Mouse (Mus musculus) c-Kit-negative CD71-positive TER-119-positive erythroid progenitor cells, embryonic 14.5 days (primary cell): ENCODE data around the gene Gpr141.
"Not testable (repeated sequence)": the region's sequence is repeated elsewhere in the genome, so short reads cannot be mapped to it uniquely, and the experiment has no call there.

Source experiments
- DNase-seq: peaks from one replicate; pipeline ENCODE4 v3.0.0-alpha.2; 2013; ENCODE audit warnings: low read depth, low spot score

The Gpr141 gene

DNA sequence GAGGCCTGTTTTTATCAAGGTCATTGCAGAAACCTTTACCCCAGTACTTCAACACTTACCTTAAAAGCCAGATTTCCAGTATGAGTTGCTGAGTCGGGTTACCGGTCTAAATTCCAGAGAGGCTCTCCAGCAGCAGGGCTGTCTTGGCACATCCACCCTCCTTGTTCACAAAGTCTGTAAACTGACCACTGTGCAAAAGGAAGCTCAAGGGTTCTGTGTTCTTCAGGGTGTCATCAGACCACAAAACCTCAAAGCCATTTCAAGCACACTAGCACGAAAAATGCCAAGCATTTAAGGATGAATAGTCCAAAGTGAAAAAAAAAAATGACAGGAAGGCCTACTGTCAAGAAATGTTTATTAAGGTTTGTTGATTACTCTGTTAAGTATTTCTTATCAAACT, at the start of gene Gpr141:
Gpr141 (minus strand) TSS at position 187 of the 400 bp plus-strand sequence.
- DNase-seq = no peak

DNA sequence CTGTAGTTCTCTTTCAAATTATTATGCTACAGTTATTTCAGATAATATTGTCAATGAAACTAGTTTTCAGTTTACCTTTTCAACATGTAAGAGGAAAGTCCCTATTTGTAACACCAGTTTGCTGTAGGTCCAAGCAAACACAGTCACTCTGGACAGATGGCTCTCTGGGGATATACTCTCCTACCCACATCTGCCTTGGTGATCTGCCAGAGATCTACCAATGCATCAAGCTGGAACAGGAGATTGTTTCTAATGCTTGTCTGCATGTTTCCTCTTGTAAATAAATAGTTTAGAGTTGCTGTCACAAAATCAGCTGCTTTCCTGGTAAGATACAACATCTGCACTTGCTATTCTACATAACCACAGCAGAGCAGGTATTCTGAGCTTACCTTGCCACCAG, 40.2 kb upstream of the Gpr141 start:
- DNase-seq = no peak

DNA sequence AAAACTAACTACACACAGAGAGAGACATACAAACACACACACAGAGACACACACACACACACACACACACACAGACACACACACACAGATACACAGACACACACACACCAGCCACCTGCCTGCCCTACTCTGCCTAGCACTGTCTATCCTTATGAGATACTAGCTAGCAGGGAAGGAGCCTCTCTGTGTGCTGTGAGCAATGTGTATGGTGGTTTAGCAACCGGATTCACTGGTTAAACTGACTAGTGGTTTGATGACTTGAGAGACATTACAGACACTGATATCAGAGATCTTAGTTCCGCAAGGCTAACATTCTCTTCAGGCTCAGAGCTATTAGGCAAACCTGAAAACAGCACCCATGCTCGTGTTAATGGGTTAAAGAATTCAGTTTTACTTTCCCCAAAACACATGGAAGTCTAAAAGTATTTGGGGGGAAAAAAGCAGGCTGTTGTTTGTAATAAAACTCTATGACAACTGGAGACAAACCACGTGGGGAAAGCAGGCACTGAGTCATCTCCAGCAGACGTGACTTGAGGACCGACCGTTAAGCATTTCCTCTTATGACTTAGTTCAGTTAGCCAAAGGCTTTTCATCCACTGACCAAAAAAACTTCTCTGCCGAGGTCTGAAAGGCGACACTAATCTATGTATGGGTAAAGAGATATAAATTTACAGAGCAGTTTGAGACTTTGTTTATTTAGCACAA, 30.7 kb upstream of the Gpr141 start:
- no peak for DNase-seq

DNA sequence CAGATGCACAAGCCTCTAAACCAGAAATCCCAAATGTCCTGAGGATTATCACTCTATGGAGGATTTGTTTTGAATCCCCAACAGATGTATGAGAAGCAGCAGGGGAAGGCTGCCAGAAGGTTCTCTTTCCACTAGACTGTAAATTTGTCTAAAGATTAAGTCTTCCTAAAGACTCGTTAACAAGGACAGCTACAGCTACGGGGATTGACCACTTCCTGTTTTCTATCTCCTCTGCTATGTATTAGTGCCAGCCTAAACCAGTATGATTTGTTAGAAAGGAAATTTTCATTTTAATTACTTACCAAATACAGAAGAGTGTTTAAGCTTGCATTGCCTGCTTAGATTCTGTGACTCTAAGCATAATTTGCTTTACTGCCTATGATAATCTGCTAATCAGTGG, 30.0 kb upstream of the Gpr141 start:
- DNase-seq = no peak

DNA sequence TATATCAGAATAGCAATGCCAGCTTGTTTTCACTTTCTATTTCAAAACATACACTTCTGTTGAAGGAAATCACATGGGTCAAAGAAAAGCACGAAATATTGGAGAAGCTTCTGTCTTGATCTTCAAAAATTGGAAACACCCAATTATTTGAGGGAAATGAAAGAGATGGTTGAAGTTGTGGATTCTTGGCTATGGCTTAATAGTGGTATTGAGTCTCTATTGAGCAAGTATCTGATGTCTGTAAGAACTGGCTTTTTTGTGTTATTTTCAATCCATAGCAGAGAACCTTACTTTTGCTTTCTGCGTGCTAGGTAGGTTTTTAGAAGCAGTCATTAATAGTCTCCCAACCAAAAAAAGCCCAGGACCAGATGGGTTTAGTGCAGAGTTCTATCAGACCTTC, 19.4 kb upstream of the Gpr141 start:
- no peak for DNase-seq

DNA sequence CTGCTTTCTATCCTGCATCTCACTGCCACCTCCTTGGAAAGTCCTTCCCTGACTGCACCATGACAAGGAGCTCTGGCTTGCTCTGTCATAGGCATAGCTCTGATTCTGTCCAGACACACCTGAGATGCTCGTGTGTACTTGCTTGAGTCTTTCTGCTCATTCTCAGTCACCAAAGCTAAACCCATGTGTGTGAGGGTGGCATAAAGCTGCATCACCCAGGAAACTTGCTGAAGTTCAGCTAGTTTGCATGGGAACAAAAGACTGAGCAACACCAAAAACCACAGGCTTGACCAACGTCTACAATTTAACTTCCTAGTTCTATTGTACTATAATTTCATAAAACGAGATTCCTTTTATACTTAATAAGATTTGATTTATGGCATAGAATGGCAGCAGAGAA, 18.6 kb upstream of the Gpr141 start:
- DNase-seq = no peak

DNA sequence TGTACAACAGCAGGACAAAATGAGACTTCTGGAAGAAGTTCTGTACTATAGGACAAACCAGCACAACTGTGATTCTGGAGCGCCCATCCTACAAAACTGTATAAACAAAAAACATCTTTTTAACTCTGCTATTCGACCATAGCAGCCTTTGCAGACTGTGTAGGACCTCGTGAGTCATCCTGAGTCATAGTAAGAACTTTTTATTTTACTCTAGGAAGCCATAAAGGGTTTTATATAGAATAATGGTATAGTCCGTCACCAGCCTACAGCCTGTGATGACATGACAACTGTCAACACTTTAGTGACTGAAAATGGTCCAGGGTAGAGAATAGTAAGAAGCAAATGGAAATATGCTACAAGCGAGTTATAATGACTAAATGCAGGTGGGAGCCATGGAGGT, 17.6 kb upstream of the Gpr141 start:
- no peak for DNase-seq

DNA sequence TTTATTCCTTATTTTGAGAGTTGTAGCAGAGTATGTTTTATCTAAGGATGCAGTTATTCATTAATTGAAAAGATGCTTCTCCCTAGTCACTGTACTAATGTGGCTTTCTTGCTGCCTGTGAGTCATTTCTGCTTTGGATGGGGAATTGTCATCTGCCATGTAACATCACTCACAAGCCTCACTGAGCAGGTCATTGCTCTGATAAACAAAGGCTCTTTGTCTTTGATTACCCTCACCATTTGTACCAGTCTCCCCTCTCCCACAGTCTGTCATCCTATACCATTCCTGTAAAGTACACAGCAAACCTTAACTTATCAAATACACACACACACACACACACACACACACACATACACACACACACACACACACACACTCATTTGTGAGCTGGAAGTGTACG, 16.1 kb upstream of the Gpr141 start:
- DNase-seq = no peak

DNA sequence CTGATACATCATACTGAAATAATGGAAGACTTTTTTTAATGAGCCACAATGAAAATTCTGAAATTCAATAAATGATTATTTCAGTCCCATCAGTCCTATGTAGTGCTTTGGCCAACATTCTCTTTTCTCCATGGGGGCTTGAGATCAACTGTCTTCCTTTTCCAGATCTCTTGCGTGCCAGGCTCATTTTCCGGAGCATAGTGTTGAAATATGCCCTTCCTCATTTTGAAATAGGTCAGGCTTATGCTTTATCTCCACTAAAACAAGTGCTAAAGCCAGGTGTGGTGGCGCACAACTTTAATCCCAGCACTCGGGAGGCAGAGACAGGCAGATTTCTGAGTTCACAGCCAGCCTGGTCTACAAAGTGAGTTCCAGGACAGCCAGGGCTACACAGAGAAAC, 6.5 kb upstream of the Gpr141 start:
- no peak for DNase-seq

DNA sequence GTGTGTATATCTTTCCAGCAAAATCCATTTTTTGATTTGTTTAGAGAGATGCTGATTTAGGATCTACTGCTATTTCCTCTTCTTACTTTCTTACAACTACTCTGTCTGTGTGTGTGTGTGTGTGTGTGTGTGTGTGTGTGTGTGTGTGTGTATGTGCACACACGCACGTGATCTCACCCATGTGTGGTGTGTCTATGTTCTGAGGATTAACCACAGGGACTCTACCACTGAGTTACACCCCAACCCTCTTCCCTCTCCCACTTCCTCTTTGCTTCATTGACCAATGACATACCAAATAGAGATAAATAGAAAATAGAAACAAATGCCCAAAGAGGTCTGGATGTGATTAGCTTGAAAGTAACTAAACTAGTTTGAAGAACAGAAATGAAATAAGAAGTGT, 4.0 kb upstream of the Gpr141 start:
- no peak for DNase-seq

DNA sequence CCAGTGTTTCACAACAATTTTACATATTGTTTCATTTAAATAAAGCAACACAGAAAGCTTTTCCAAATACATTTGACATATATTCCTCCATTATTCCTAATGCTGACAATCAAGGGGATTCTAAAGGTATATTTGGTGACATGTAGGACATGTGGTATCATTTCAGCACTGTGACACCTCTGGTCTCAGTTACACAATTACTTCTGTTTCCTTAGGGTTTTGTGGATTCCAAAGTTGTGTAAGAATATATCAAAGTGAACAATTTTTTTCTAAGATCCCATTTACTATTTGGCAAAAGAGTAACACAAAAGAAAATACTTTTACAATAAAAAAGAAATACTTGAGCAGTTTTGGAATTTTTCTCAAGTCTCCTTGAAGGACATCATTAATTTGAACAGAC, 2.4 kb downstream of the Gpr141 start:
- DNase-seq = no peak

DNA sequence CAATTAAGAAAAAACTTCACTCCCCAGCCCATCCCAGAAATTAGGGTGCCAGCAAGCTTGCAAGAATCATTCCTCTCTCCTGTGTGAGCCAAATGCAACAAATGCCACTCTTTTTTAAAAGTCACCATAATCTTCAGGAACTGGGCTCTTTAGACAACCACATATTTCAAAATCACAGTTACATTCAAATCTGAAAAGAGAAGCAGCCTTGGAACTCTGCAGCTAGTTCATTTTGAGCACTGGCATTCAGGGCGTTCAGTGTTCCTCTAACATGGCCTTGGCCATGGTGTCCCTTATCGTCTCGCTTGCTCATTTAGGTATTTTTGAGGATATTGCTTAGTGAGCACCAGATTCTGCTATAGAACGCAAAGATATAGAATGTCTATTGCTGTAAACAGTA, 4.1 kb downstream of the Gpr141 start:
- DNase-seq = no peak

DNA sequence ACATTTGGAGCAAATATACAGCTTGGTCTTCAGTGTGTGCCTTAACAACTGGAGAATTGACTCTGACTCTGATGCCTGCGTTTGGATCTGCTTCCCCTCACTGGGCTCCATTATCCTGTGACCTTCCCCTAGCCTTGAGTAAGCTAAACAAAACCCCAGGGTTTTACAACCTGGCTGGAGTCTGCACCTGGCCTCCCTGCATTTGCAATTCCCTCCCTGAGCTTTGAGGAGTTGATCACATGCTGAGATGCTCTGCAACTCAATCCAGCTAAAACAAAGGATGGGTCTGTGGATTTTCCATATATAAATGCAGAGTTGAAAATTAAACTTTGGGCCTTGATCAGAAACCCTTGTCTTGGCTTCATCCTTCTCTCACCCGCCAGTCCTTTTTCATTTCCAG, 4.8 kb downstream of the Gpr141 start:
- DNase-seq = no peak

DNA sequence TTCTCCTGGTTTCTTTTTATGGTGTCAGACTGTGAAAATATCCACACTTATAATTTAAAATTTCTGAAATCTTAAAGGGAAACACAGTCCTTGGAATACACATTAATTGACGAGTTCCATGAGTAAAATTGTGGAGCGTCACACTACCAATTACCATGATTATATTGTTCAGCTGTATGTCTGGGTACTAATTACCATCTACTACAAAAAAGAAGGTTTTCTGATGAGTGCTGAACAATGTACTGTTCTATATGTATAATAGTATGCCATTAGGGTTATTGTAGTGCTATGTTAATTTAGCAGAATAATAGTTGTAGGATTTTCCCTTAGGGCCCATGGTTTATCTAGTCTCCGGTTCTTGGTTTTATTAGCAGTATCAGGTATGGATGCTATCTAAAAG, 29.1 kb downstream of the Gpr141 start:
- no peak for DNase-seq

DNA sequence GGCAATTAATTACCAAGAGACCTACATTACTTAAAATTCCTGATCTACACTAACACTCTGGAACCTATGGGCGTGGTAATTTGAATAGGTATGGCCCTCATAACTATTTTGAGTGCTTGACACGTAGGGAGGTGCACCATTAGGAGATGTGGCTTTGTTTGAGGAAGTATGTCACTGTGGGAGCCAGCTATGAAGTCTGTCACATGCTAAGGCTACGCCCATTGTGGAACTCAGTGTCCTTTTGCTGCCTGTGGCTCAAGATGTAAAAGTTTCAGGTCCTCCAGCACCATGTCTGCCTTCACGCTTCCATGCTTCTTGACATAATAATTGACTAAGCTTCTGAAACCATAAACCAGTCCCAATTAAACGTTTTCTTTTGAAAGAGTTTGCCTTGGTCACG, 29.6 kb downstream of the Gpr141 start:
- DNase-seq = no peak

DNA sequence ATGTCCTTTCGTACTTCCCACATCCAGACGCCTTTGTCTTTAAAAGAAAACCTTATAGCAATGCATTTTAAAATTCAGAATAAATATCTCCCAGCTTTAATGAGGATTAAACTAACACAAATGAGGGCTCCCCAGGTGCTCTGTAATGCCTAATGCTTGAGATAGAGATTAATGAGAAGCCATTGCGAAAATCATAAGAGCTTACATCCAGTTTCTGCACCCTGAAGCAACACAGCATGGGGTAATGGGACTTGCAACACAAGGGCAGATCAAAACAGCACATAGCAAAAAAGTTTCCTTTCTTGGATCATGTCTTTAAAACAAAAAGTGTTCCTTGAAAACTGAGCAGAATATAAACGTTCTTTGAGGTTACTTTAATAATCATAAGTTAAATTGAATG, 30.3 kb downstream of the Gpr141 start:
- no peak for DNase-seq

DNA sequence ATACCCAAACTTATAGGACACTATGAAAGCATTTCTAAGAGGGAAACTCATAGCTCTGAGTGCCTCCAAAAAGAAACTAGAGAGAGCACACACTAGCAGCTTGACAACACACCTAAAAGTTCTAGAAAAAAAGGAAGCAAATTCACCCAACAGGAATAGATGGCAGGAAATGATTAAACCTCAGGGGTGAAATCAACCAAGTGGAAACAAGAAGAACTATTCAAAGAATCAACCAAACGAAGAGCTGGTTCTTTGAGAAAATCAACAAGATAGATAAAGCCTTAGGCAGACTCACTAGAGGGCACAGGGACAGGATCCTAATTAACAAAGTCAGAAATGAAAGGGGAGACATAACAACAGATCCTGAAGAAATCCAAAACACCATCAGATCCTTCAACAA, 36.1 kb downstream of the Gpr141 start:
- DNase-seq = not testable (repeated sequence)

DNA sequence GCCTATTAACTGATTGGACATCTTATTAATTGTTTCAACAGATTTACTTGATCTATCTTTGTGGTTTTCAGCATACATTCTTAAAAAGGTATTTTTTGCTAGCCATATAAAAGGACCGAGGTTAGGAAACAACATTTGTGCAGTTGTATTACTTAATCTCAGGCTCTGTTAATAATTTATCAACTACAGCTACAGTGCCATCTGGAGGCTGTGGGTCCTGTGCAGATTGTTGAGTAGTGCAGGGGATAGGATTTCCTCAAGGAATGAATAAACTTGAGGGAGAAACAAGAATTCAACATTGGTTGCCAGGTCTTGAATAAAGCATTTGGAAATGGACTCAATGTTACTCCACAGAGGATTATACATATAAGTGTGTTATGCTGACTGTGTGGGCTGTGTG, 53.9 kb downstream of the Gpr141 start:
- no peak for DNase-seq

DNA sequence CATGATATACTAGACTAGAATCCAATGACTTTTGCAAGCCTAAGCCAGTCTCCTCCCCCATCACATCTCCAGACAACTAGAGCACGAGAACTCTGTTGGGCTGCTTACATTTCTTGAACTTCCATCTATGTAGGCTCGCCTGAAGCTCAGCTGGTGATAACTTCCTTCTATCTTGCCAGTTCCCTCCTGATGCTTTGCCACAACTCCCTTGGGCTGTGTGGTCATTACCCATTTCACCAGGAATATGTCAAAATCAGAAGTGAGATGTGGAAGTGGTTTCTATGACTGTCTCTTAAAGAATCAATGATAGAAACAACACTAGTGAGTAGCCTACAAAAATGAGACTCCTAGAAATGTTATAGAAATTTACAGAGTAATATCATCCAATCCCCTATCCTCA, 56.9 kb downstream of the Gpr141 start:
- no peak for DNase-seq

DNA sequence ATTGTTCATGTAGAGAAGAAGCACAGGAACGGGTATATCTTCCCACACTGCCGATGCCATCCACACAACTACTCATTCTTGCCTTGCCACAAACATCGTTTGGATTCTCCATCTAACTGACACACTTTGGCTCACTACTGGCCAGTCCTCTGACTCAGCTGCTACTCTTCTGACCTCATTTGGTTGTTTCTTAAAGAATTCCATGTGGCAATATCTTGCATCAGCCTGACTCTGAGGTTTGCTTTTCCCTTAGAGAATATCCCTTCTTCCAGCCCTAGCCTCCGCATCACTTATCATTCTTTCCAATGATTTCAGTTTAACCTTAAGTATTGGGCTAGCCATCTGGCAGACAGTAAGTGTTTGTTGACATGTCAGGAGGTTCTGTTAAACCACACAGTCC, 59.8 kb downstream of the Gpr141 start:
- DNase-seq = no peak

DNA sequence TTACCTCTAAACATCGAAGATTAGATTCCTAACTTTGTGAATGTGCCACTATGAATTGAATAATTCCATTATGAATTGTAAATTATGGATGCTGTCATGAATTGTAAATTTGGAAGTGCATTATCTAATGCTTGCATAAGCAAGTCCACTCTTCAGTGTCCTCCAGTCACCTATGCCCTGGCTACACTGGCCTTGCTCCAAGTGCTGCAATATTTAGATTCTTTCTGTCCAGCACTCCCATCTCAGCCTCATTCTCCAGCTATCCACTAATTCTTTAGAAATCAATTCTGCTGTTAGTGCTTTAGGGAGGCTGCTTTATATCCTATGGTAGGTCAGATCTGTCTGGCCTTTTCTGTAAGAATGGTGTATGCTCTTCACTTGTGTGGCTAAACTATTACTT, 60.8 kb downstream of the Gpr141 start:
- DNase-seq = no peak

DNA sequence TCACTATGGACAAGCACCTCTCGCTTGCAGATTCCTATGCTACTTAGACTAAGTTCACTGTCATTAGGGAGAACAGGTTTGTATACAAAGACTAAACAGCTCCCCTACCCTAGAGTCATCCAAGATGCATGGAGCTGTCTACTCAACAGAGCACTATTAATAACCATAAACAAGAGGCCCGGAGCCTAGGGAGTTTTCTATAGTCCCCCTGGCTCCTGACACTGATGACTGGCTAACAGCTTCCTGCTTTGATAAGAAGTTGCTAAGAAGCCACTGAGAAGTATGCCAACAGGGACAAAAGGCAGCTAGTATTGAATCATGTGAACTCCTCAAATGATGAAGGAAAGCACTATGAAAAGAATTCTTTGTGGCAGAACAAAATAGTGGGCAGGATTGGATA, 78.3 kb downstream of the Gpr141 start:
- no peak for DNase-seq

DNA sequence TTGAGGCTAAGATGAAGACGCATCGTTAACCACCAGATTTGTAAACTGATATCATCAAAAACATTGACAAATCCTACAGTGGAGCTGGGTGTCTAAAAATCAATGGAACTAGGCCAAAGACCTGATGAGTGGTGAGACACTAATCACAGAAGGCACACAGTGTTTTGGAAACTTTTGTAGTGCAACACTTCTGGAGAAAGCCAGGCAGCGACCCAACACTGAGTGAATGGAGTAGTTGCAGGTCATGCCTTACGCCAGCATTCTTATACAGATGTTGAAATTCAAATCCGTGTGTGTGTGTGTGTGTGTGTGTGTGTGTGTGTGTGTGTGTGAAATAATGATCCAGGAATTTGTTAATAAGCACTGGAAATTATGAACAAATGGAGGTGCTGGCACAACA, 79.5 kb downstream of the Gpr141 start:
- no peak for DNase-seq

DNA sequence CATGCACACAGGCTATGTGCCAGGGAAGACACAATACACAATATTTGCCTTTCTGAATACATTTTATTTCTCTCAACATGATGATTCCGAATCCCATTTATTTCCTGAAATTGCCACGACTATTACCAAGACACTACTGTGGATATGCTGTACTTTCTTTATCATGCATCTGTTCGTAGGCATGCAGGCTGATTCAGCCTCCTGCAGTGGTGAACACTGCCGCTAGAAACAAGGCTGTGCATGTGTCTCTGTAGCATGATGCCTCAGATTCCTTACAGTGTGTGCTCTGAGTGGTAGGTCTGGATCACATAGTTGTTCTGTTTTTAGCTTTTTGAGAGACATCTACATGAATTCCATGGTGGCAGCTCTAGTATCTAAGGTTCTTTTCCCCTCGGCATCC, 89.5 kb downstream of the Gpr141 start:
- DNase-seq = no peak
